Mouse (Mus musculus): Measurements from ENCODE around the gene Snx13. TPM values are rescaled to one million over a fixed set of nuclear protein-coding genes. Genes with fewer than 3 reads are reported as not detected.

Snx13 gene
- polyA plus RNA-seq (2017; shearing (Covaris generic)), result 10 to 100 TPM; 28.5 to 41.1 TPM

GRCm38 (mm10) chr12:35046999-35047319, at the start of gene Snx13:
TSS of gene Snx13 (plus strand) at chr12:35047186.

Other genes with a start within 250 kb of the Snx13 start
- gene Hdac9, start 130.1 kb upstream of the Snx13 start, polyA plus RNA-seq (2017; shearing (Covaris generic)), result 1 to 10 TPM; 2.1 to 4.3 TPM
- 1 to 10 TPM in 1 of 2 experiments, not detected in 1; 1.0 TPM for gene Prps1l1, start 62.4 kb upstream of the Snx13 start, polyA plus RNA-seq (2017; shearing (Covaris generic))